Mouse (Mus musculus) kidney, adult 2 months (tissue): ENCODE results near the gene Mllt10.

ENCODE experiments used
- CTCF ChIP-seq: fragments of 200-500 bp; conservative IDR thresholded peaks from 2 replicates; pipeline ENCODE4 v1.5.1; 2011; ENCODE audit warnings: low read depth, mild to moderate bottlenecking, control low read depth, low read length, moderate library complexity, mixed read lengths; ENCODE audit not compliant: insufficient read depth, insufficient read length
- POLR2A ChIP-seq: fragments of 200-500 bp; IDR thresholded peaks from one replicate; pipeline ENCODE4 v1.6.1; 2011; ENCODE audit warnings: low read depth, low read length, control low read depth

GRCm38 (mm10) chr2:18059063-18059462, 4.0 kb downstream of the Mllt10 start:
- no peak for TF ChIP-seq POLR2A
- no peak for TF ChIP-seq CTCF
